In genomic region chr4:148165551-148165950, GRCm38 (mm10) we compare ENCODE assay signal across 22 mouse cellular contexts. TPM values are rescaled to one million over a fixed set of nuclear protein-coding genes. Genes with fewer than 3 reads are reported as not detected.
DNase-seq lines count a peak whose midpoint lies in the region; ATAC-seq and TF ChIP-seq lines count a peak whose summit lies in the region.
"Had no signal": no experiment of that assay in that cellular context is flagged by ENCODE, and none has a peak within 500 bp of the region (broad histone marks: within the 10 kb centered on the region; RNA-seq: fewer than 3 reads in every experiment).

No protein-coding gene starts in this region.

- ATAC-seq in hindbrain, embryonic 14.5 days (ENCODE audit: low FRiP score): no peak
- ATAC-seq: inflammation-experienced regulatory T-cells, adult 6 months had no signal

- peaks cover 55% of the 10 kb centered on the region for H3K27me3 ChIP-seq in E14TG2a.4 (ENCODE audit: insufficient read depth, low read length)
- H3K27me3 ChIP-seq in hindbrain, embryonic 14.5 days (ENCODE audit: control insufficient read depth, insufficient read depth, low read length): peaks cover 69% of the 10 kb centered on the region

- intact Hi-C loops in left cerebral cortex, adult 2 months (cut with DNase I): no loop called here
- intact Hi-C loops in left cerebral cortex, postnatal 14 days (cut with DNase I): no loop called here

- DNase-seq in cerebellum, adult 8-10 months: peak; percentile 24
- no peak for DNase-seq in cerebellum, postnatal 14 days
- no peak for DNase-seq in left cerebral cortex, adult 2 months (ENCODE audit: extremely low spot score in 1 of 2, low spot score in 2 of 2)
- DNase-seq in left cerebral cortex, postnatal 14 days (ENCODE audit: low spot score in 2 of 2): no peak
- DNase-seq in hindbrain, embryonic 14.5 days (ENCODE audit: low spot score): no peak
- DNase-seq in adipocyte (ENCODE audit: low spot score): no peak
- DNase-seq in adrenal gland, adult 8-10 months: no peak
- DNase-seq: heart, adult 11 months; heart, postnatal 14 days; kidney, adult 2 months; kidney, postnatal 14 days; liver, embryonic 13.5 days; lung, embryonic 14.5 days; lung, postnatal 36 days; right cerebral cortex, postnatal 4 days had no signal

- peak overlapping the region; percentile 29 for H3K4me3 ChIP-seq in left cerebral cortex, adult 2 months
- H3K4me3 ChIP-seq in E14TG2a.4 (replicated peaks; ENCODE audit: low read length): peak overlapping the region; percentile 51
- peak overlapping the region; percentile 27; the same call in 1 of the 2 replicates for H3K4me3 ChIP-seq in hindbrain, embryonic 14.5 days (replicated peaks; ENCODE audit: low read length)
- H3K4me3 ChIP-seq: forebrain, embryonic 12.5 days; heart, embryonic 12.5 days; limb, embryonic 13.5 days; liver, embryonic 13.5 days had no signal

- H3K9me3 ChIP-seq in E14TG2a.4 (ENCODE audit: low read length): no peaks in the 10 kb centered on the region
- no peaks in the 10 kb centered on the region for H3K9me3 ChIP-seq in hindbrain, embryonic 14.5 days (ENCODE audit: control insufficient read depth, low read length)
- H3K9me3 ChIP-seq: embryonic facial prominence, embryonic 10.5 days; forebrain, embryonic 12.5 days; heart, embryonic 12.5 days; limb, embryonic 13.5 days; liver, embryonic 13.5 days had no signal

- H3K36me3 ChIP-seq in E14TG2a.4 (ENCODE audit: insufficient read depth, low read length): no peaks in the 10 kb centered on the region
- no peaks in the 10 kb centered on the region for H3K36me3 ChIP-seq in hindbrain, embryonic 14.5 days (replicated peaks; ENCODE audit: control insufficient read depth, insufficient read depth)
- H3K36me3 ChIP-seq: embryonic facial prominence, embryonic 10.5 days; forebrain, embryonic 12.5 days; heart, embryonic 12.5 days; limb, embryonic 13.5 days; liver, embryonic 13.5 days had no signal

- 0 out of 2 replicates have a peak overlapping the region, but pooled peaks have one; percentile 6 for H3K9ac ChIP-seq in hindbrain, embryonic 14.5 days
- H3K9ac ChIP-seq: forebrain, embryonic 12.5 days; heart, embryonic 12.5 days; liver, embryonic 13.5 days; lung, embryonic 14.5 days had no signal

- peak overlapping the region; percentile 79 for H3K27ac ChIP-seq in left cerebral cortex, adult 2 months
- no peak overlapping the region for H3K27ac ChIP-seq in hindbrain, embryonic 14.5 days
- H3K27ac ChIP-seq: embryonic facial prominence, embryonic 10.5 days; forebrain, embryonic 12.5 days; limb, embryonic 13.5 days; liver, embryonic 13.5 days had no signal

- peak overlapping the region; percentile 2; the same call in 1 of the 2 replicates for H3K4me2 ChIP-seq in hindbrain, embryonic 14.5 days (replicated peaks)
- H3K4me2 ChIP-seq: forebrain, embryonic 12.5 days; heart, embryonic 12.5 days; liver, embryonic 13.5 days; lung, embryonic 14.5 days; midbrain, embryonic 11.5 days had no signal

- no peak for TF ChIP-seq CTCF in left cerebral cortex, adult 2 months (IDR thresholded peaks at IDR 0.05)
- TF ChIP-seq CTCF in E14TG2a.4 (conservative IDR thresholded peaks at IDR 0.05; ENCODE audit: low read length): no peak

- 7% methylated on average over 17 of the region's 17 CpGs for WGBS in hindbrain, embryonic 14.5 days

- H3K4me1 ChIP-seq in E14TG2a.4 (replicated peaks; ENCODE audit: low read depth, low read length): peaks cover 73% of the 10 kb centered on the region
- peaks cover 24% of the 10 kb centered on the region for H3K4me1 ChIP-seq in hindbrain, embryonic 14.5 days (replicated peaks; ENCODE audit: control insufficient read depth, insufficient read depth, low read length)

RNA-seq across cellular contexts. Expression of gene Fbxo2, which starts 5.1 kb away (rescaled TPM):
- 100 to 1,000 TPM; 101 to 107 TPM for total RNA-seq in left cerebral cortex, adult 2 months (2021)
- 10 to 100 TPM; 45.6 to 55.4 TPM for total RNA-seq in left cerebral cortex, postnatal 14 days (2021)
- 13.1 and 14.0 TPM in 2 replicates for polyA plus RNA-seq in hindbrain, embryonic 14.5 days (2014; fragmentation: Nextera tagmentation; extraction: Ambion mirVana)
- 10 to 100 TPM in 3 of 4 experiments, 1 to 10 TPM in 1; 9.8 to 15.7 (median 13.4) TPM for total RNA-seq in adrenal gland, adult 8-10 months (2022)
- total RNA-seq: heart, postnatal 14 days had no signal
- polyA plus RNA-seq: inflammation-experienced regulatory T-cells, adult 6 months had no signal

RNA-seq across cellular contexts. Expression of gene Fbxo44, which starts 5.3 kb away (rescaled TPM):
- total RNA-seq in left cerebral cortex, adult 2 months (2021): 100 to 1,000 TPM; 140 to 156 TPM
- total RNA-seq in left cerebral cortex, postnatal 14 days (2021): 100 to 1,000 TPM; 101 to 105 TPM
- 98.6 and 101 TPM in 2 replicates for polyA plus RNA-seq in hindbrain, embryonic 14.5 days (2014; fragmentation: Nextera tagmentation; extraction: Ambion mirVana)
- total RNA-seq in adrenal gland, adult 8-10 months (2022): 10 to 100 TPM; 15.3 to 41.5 (median 26.8) TPM

RNA-seq across cellular contexts. Expression of gene Fbxo6, which starts 13.6 kb away (rescaled TPM):
- total RNA-seq in left cerebral cortex, adult 2 months (2021): 10 to 100 TPM; 28.9 to 30.2 TPM
- total RNA-seq in left cerebral cortex, postnatal 14 days (2021): 10 to 100 TPM; 25.7 to 29.4 TPM
- 18.1 and 18.3 TPM in 2 replicates for polyA plus RNA-seq in hindbrain, embryonic 14.5 days (2014; fragmentation: Nextera tagmentation; extraction: Ambion mirVana)
- total RNA-seq in adrenal gland, adult 8-10 months (2022): 10 to 100 TPM; 50.2 to 84.6 (median 64.4) TPM

RNA-seq across cellular contexts. Expression of gene Draxin, which starts 35.1 kb away (rescaled TPM):
- total RNA-seq in left cerebral cortex, adult 2 months (2021): under 1 TPM; 0.20 to 0.30 TPM
- 1 to 10 TPM in 1 of 2 experiments, under 1 TPM in 1; 0.46 to 1.2 TPM for total RNA-seq in left cerebral cortex, postnatal 14 days (2021)
- polyA plus RNA-seq in hindbrain, embryonic 14.5 days (2014; fragmentation: Nextera tagmentation; extraction: Ambion mirVana): 16.9 and 17.4 TPM in 2 replicates
- total RNA-seq in adrenal gland, adult 8-10 months (2022): under 1 TPM; 0.06 to 0.15 (median 0.12) TPM
- polyA plus RNA-seq: inflammation-experienced regulatory T-cells, adult 6 months; lung, embryonic 14.5 days had no signal

RNA-seq across cellular contexts. Expression of gene Mad2l2, which starts 35.4 kb away (rescaled TPM):
- total RNA-seq in left cerebral cortex, adult 2 months (2021): 10 to 100 TPM; 14.2 to 16.1 TPM
- total RNA-seq in left cerebral cortex, postnatal 14 days (2021): 10 to 100 TPM; 10.1 to 16.2 TPM
- polyA plus RNA-seq in hindbrain, embryonic 14.5 days (2014; fragmentation: Nextera tagmentation; extraction: Ambion mirVana): 114 and 124 TPM in 2 replicates
- 10 to 100 TPM; 24.5 to 32.7 (median 28.9) TPM for total RNA-seq in adrenal gland, adult 8-10 months (2022)
